Mouse (Mus musculus): Measurements from ENCODE around the gene Kars.

The Kars gene

GRCm38 (mm10) chr8:111984511-111984910 is 26.6 kb downstream of the Kars start:
- in situ Hi-C loops (cut with MboI, MseI), result loop anchor here in 1 of 2 experiments (5.0 kb wide), 1 partner anchor 37 kb away; no protein-coding TSS in a partner anchor

GRCm38 (mm10) chr8:111982116-111982515 is 29.0 kb downstream of the Kars start:
- in situ Hi-C loops (cut with MboI, MseI), result loop anchor here in 1 of 2 experiments (5.0 kb wide), 1 partner anchor 35 kb away; no protein-coding TSS in a partner anchor

GRCm38 (mm10) chr8:111978147-111978546 is 33.0 kb downstream of the Kars start:
- in situ Hi-C loops (cut with MboI, MseI), result no loop called here

GRCm38 (mm10) chr8:111976326-111976725 is 34.8 kb downstream of the Kars start:
- in situ Hi-C loops (cut with MboI, MseI), result no loop called here

- in situ Hi-C loops (cut with MboI, MseI), result no loop called here
Measured at GRCm38 (mm10) chr8:111975706-111976105, 35.4 kb downstream of the Kars start.

GRCm38 (mm10) chr8:111974138-111974537 is 37.0 kb downstream of the Kars start:
- in situ Hi-C loops (cut with MboI, MseI), result no loop called here

GRCm38 (mm10) chr8:111968991-111969390 is 42.1 kb downstream of the Kars start:
- in situ Hi-C loops (cut with MboI, MseI), result loop anchor here (10.0 kb wide), 2 partner anchors 1194 to 1454 kb away; no protein-coding TSS in a partner anchor

GRCm38 (mm10) chr8:111968541-111968940 is 42.6 kb downstream of the Kars start:
- in situ Hi-C loops (cut with MboI, MseI), result loop anchor here (10.0 kb wide), 2 partner anchors 1194 to 1454 kb away; no protein-coding TSS in a partner anchor

GRCm38 (mm10) chr8:111967246-111967870 is 43.8 kb downstream of the Kars start:
- in situ Hi-C loops (cut with MboI, MseI), result loop anchor here (10.0 kb wide), 2 partner anchors 1193 to 1453 kb away; no protein-coding TSS in a partner anchor

- in situ Hi-C loops (cut with MboI, MseI), result loop anchor here (10.0 kb wide), 2 partner anchors 1190 to 1450 kb away; no protein-coding TSS in a partner anchor
Measured at GRCm38 (mm10) chr8:111964849-111965561, 46.1 kb downstream of the Kars start.

- in situ Hi-C loops (cut with MboI, MseI), result loop anchor here (10.0 kb wide), 2 partner anchors 1190 to 1450 kb away; no protein-coding TSS in a partner anchor
Measured at GRCm38 (mm10) chr8:111964351-111964750, 46.8 kb downstream of the Kars start.

GRCm38 (mm10) chr8:111963546-111963945 is 47.6 kb downstream of the Kars start:
- in situ Hi-C loops (cut with MboI, MseI), result loop anchor here (10.0 kb wide), 2 partner anchors 1189 to 1449 kb away; no protein-coding TSS in a partner anchor

GRCm38 (mm10) chr8:111963091-111963490 is 48.0 kb downstream of the Kars start:
- in situ Hi-C loops (cut with MboI, MseI), result loop anchor here (10.0 kb wide), 2 partner anchors 1188 to 1448 kb away; no protein-coding TSS in a partner anchor

GRCm38 (mm10) chr8:111962589-111962988 is 48.5 kb downstream of the Kars start:
- in situ Hi-C loops (cut with MboI, MseI), result loop anchor here (10.0 kb wide), 2 partner anchors 1188 to 1448 kb away; no protein-coding TSS in a partner anchor

GRCm38 (mm10) chr8:111961330-111961729 is 49.8 kb downstream of the Kars start:
- in situ Hi-C loops (cut with MboI, MseI), result loop anchor here (10.0 kb wide), 2 partner anchors 1187 to 1447 kb away; no protein-coding TSS in a partner anchor

GRCm38 (mm10) chr8:111960591-111961321 is 50.4 kb downstream of the Kars start:
- in situ Hi-C loops (cut with MboI, MseI), result loop anchor here (10.0 kb wide), 2 partner anchors 1186 to 1446 kb away; no protein-coding TSS in a partner anchor

- in situ Hi-C loops (cut with MboI, MseI), result no loop called here
Measured at GRCm38 (mm10) chr8:111957231-111957630, 53.9 kb downstream of the Kars start.

- in situ Hi-C loops (cut with MboI, MseI), result no loop called here
Measured at GRCm38 (mm10) chr8:111955879-111956278, 55.2 kb downstream of the Kars start.

- in situ Hi-C loops (cut with MboI, MseI), result no loop called here
Measured at GRCm38 (mm10) chr8:111954844-111955594, 56.1 kb downstream of the Kars start.

- in situ Hi-C loops (cut with MboI, MseI), result no loop called here
Measured at GRCm38 (mm10) chr8:111951936-111952335, 59.2 kb downstream of the Kars start.

GRCm38 (mm10) chr8:111951317-111951716 is 59.8 kb downstream of the Kars start:
- in situ Hi-C loops (cut with MboI, MseI), result no loop called here

Data from T-helper 17 cell (primary cell).